Mouse (Mus musculus): ENCODE results near the gene Syce3. TPM values are rescaled to one million over a fixed set of nuclear protein-coding genes. Genes with fewer than 3 reads are reported as not detected.
"Not testable (repeated sequence)": the region's sequence is repeated elsewhere in the genome, so short reads cannot be mapped to it uniquely, and the experiment has no call there.

The Syce3 gene
- polyA plus RNA-seq, 1 experiment from 2014 or later = not detected

GRCm38 (mm10) chr15:89432946-89433345, 22.6 kb upstream of the Syce3 start:
- in situ Hi-C loops (cut with MboI; ENCODE audit: low pct_unique_long_range_greater_than_20kb) = no loop called here
- DNase-seq (ENCODE audit: low read depth, low spot score) (no peak), ATAC-seq (no peak)
- CTCF ChIA-PET = no interaction called here
- H3K27me3 ChIP-seq = no peaks in the 10 kb centered on the region
- POLR2A ChIA-PET = no interaction called here
- no peak for TF ChIP-seq CTCF (IDR thresholded peaks at IDR 0.05)

- ChIA-PET CTCF (no interaction called here), POLR2A (interaction anchor here (0.6 kb wide), 1 partner anchor 56 kb away, joined by 4 read pairs; no protein-coding TSS in a partner anchor)
- H3K27me3 ChIP-seq = no peaks in the 10 kb centered on the region
- no peak for TF ChIP-seq CTCF (IDR thresholded peaks at IDR 0.05)
- DNase-seq (ENCODE audit: low read depth, low spot score) (no peak), ATAC-seq (no peak)
- in situ Hi-C loops (cut with MboI; ENCODE audit: low pct_unique_long_range_greater_than_20kb) = no loop called here
These were observed 21.5 kb upstream of the Syce3 start for GRCm38 (mm10) chr15:89431806-89432205.

- in situ Hi-C loops (cut with MboI; ENCODE audit: low pct_unique_long_range_greater_than_20kb) = no loop called here
- TF ChIP-seq CTCF (IDR thresholded peaks at IDR 0.05) = no peak
- ChIA-PET POLR2A (interaction anchor here (0.6 kb wide), 1 partner anchor 57 kb away, joined by 4 read pairs; no protein-coding TSS in a partner anchor), CTCF (interaction anchor here (0.7 kb wide), 1 partner anchor 99 kb away, joined by 3 read pairs; no protein-coding TSS in a partner anchor)
- no peaks in the 10 kb centered on the region for H3K27me3 ChIP-seq
- no peak for ATAC-seq
- no peak for DNase-seq (ENCODE audit: low read depth, low spot score)
These were observed 21.0 kb upstream of the Syce3 start for GRCm38 (mm10) chr15:89431271-89431670.

GRCm38 (mm10) chr15:89430771-89431170, 20.5 kb upstream of the Syce3 start:
- ATAC-seq; H3K27me3 ChIP-seq; in situ Hi-C loops (cut with MboI; ENCODE audit: low pct_unique_long_range_greater_than_20kb); DNase-seq (ENCODE audit: low read depth, low spot score): not testable (repeated sequence)
- POLR2A ChIA-PET = interaction anchor here (0.6 kb wide), 1 partner anchor 37 kb away, joined by 3 read pairs; no protein-coding TSS in a partner anchor
- CTCF ChIA-PET = interaction anchor here (0.7 to 1.0 kb wide), 2 partner anchors 83 to 100 kb away, joined by 3 read pairs; no protein-coding TSS in a partner anchor

- in situ Hi-C loops (cut with MboI; ENCODE audit: low pct_unique_long_range_greater_than_20kb) = no loop called here
- no peaks in the 10 kb centered on the region for H3K27me3 ChIP-seq
- ChIA-PET POLR2A (interaction anchor here (0.6 to 1.1 kb wide), 2 partner anchors 37 to 56 kb away, joined by 3 to 6 read pairs; partner anchors contain the start of gene Sco2), CTCF (interaction anchor here (0.9 to 1.4 kb wide), 4 partner anchors 10 to 82 kb away, joined by 3 to 4 read pairs (median 3); no protein-coding TSS in a partner anchor)
- no peak for TF ChIP-seq CTCF (IDR thresholded peaks at IDR 0.05)
- ATAC-seq (no peak), DNase-seq (ENCODE audit: low read depth, low spot score) (no peak)
These were observed 20.0 kb upstream of the Syce3 start for GRCm38 (mm10) chr15:89430341-89430740.

GRCm38 (mm10) chr15:89429352-89430221, 19.3 kb upstream of the Syce3 start, which contains the start of the genes C730034F03Rik, Gm44502 and Chkb:
C730034F03Rik (plus strand) TSS chr15:89429589.
Gm44502 (minus strand) TSS chr15:89429696.
Chkb (minus strand) TSS chr15:89429908.
- ChIA-PET POLR2A (interaction anchor here (1.1 kb wide), 1 partner anchor 55 kb away, joined by 6 read pairs; the partner anchor contains the start of gene Sco2), CTCF (interaction anchor here (0.9 to 1.4 kb wide), 4 partner anchors 11 to 82 kb away, joined by 3 to 4 read pairs (median 3); no protein-coding TSS in a partner anchor)
- no peak for TF ChIP-seq CTCF (IDR thresholded peaks at IDR 0.05)
- H3K27me3 ChIP-seq = no peaks in the 10 kb centered on the region
- peak; percentile 73 for DNase-seq (ENCODE audit: low read depth, low spot score)
- in situ Hi-C loops (cut with MboI; ENCODE audit: low pct_unique_long_range_greater_than_20kb) = no loop called here
- peak; percentile 97 for ATAC-seq

- no peak for DNase-seq (ENCODE audit: low read depth, low spot score)
- no peak for ATAC-seq
- ChIA-PET POLR2A (interaction anchor here (1.1 kb wide), 1 partner anchor 55 kb away, joined by 6 read pairs; the partner anchor contains the start of gene Sco2), CTCF (interaction anchor here (1.2 to 1.4 kb wide), 2 partner anchors 13 to 38 kb away, joined by 3 to 4 read pairs; no protein-coding TSS in a partner anchor)
- TF ChIP-seq CTCF (IDR thresholded peaks at IDR 0.05) = no peak
- in situ Hi-C loops (cut with MboI; ENCODE audit: low pct_unique_long_range_greater_than_20kb) = no loop called here
- no peaks in the 10 kb centered on the region for H3K27me3 ChIP-seq
These were observed 18.6 kb upstream of the Syce3 start for GRCm38 (mm10) chr15:89428821-89429351.

- no peaks in the 10 kb centered on the region for H3K27me3 ChIP-seq
- no peak for TF ChIP-seq CTCF (IDR thresholded peaks at IDR 0.05)
- DNase-seq (ENCODE audit: low read depth, low spot score) (no peak), ATAC-seq (no peak)
- ChIA-PET POLR2A (no interaction called here), CTCF (no interaction called here)
- in situ Hi-C loops (cut with MboI; ENCODE audit: low pct_unique_long_range_greater_than_20kb) = no loop called here
These were observed 18.0 kb upstream of the Syce3 start for GRCm38 (mm10) chr15:89428136-89428790.

GRCm38 (mm10) chr15:89426716-89427115, 16.4 kb upstream of the Syce3 start:
- DNase-seq (ENCODE audit: low read depth, low spot score) = no peak
- TF ChIP-seq CTCF (IDR thresholded peaks at IDR 0.05) = no peak
- in situ Hi-C loops (cut with MboI; ENCODE audit: low pct_unique_long_range_greater_than_20kb) = no loop called here
- ChIA-PET CTCF (no interaction called here), POLR2A (no interaction called here)
- ATAC-seq = no peak
- no peaks in the 10 kb centered on the region for H3K27me3 ChIP-seq

- ChIA-PET POLR2A (no interaction called here), CTCF (no interaction called here)
- no peak for DNase-seq (ENCODE audit: low read depth, low spot score)
- no peaks in the 10 kb centered on the region for H3K27me3 ChIP-seq
- no peak for TF ChIP-seq CTCF (IDR thresholded peaks at IDR 0.05)
- no peak for ATAC-seq
- in situ Hi-C loops (cut with MboI; ENCODE audit: low pct_unique_long_range_greater_than_20kb) = no loop called here
These were observed 15.4 kb upstream of the Syce3 start, which contains the start of gene Cpt1b for GRCm38 (mm10) chr15:89425711-89426121. Cpt1b (minus strand) TSS chr15:89425863.
